Mouse (Mus musculus): ENCODE measurements around the gene Pmel.

GRCm38 (mm10) chr10:128657844-128658243, 46.2 kb upstream of the Pmel start:
- TF ChIP-seq POLR2A (IDR thresholded peaks at IDR 0.05; ENCODE audit: extremely low read depth, insufficient read depth, low read length): no peak
- no peak for TF ChIP-seq CTCF (IDR thresholded peaks at IDR 0.05; ENCODE audit: extremely low read depth, insufficient read depth, low read length)

All from cortical plate, adult 2 months (tissue).